Comparison of ENCODE assay signal across 25 mouse cellular contexts in genomic region chr6:144547141-144547540, GRCm38 (mm10).
DNase-seq lines count a peak whose midpoint lies in the region; ATAC-seq and TF ChIP-seq lines count a peak whose summit lies in the region.
"Had no signal": no experiment of that assay in that cellular context is flagged by ENCODE, and none has a peak within 500 bp of the region (broad histone marks: within the 10 kb centered on the region; RNA-seq: fewer than 3 reads in every experiment).

No protein-coding gene starts in this region.

- ATAC-seq in heart, embryonic 12.5 days (ENCODE audit: insufficient number of reproducible peaks, low FRiP score), result no peak
- no peak for ATAC-seq in lung, postnatal 0 days
- ATAC-seq in granulocyte monocyte progenitor cell, adult 5-6 weeks (replicated peaks; ENCODE audit: poor library complexity, severe bottlenecking), result no peak
- ATAC-seq: intestine, embryonic 15.5 days had no signal

- 0 out of 2 replicates have a peak, but pooled peaks have one; percentile 11 for TF ChIP-seq CTCF in heart, adult 2 months (IDR thresholded peaks at IDR 0.05)
- peak; percentile 28 for TF ChIP-seq CTCF in lung, postnatal 0 days (IDR thresholded peaks at IDR 0.05)

- H3K9ac ChIP-seq in heart, adult 2 months (ENCODE audit: low read depth, low read length), result no peak overlapping the region
- H3K9ac ChIP-seq in heart, embryonic 12.5 days, result no peak overlapping the region
- H3K9ac ChIP-seq in lung, postnatal 0 days (replicated peaks; ENCODE audit: low read depth), result no peak overlapping the region
- H3K9ac ChIP-seq: forebrain, embryonic 12.5 days; hindbrain, embryonic 12.5 days; intestine, embryonic 15.5 days; limb, embryonic 15.5 days; neural tube, embryonic 12.5 days; stomach, embryonic 15.5 days had no signal

- TF ChIP-seq EP300 in heart, adult 2 months (IDR thresholded peaks at IDR 0.05; ENCODE audit: insufficient read depth, low read depth, low read length), result no peak
- TF ChIP-seq EP300 in lung, postnatal 0 days (IDR thresholded peaks at IDR 0.05), result no peak

- H3K79me2 ChIP-seq in heart, adult 2 months (replicated peaks; ENCODE audit: control insufficient read depth, insufficient read depth, low read length), result no peaks in the 10 kb centered on the region

- H3K27me3 ChIP-seq in heart, adult 2 months (ENCODE audit: control insufficient read depth, insufficient read depth, low read length), result no peaks in the 10 kb centered on the region
- no peaks in the 10 kb centered on the region for H3K27me3 ChIP-seq in heart, embryonic 12.5 days (replicated peaks)
- no peaks in the 10 kb centered on the region for H3K27me3 ChIP-seq in lung, postnatal 0 days (replicated peaks; ENCODE audit: insufficient read depth, low read length)
- H3K27me3 ChIP-seq: forebrain, embryonic 12.5 days; hindbrain, embryonic 12.5 days; intestine, embryonic 15.5 days; limb, embryonic 15.5 days; neural tube, embryonic 12.5 days; stomach, embryonic 15.5 days had no signal

- H3K9me3 ChIP-seq in heart, embryonic 12.5 days (replicated peaks), result no peaks in the 10 kb centered on the region; the same call in 1 of the 2 replicates
- no peaks in the 10 kb centered on the region for H3K9me3 ChIP-seq in lung, postnatal 0 days (ENCODE audit: low read length)
- H3K9me3 ChIP-seq: heart, embryonic 10.5 days; intestine, embryonic 15.5 days; limb, embryonic 15.5 days; stomach, embryonic 15.5 days had no signal

- TF ChIP-seq POLR2A in heart, adult 2 months (IDR thresholded peaks at IDR 0.05; ENCODE audit: insufficient read depth, low read depth, low read length), result no peak

- intact Hi-C loops in heart, adult 2 months (cut with DNase I), result no loop called here

- H3K27ac ChIP-seq in heart, adult 2 months, result no peak overlapping the region
- H3K27ac ChIP-seq in heart, embryonic 12.5 days (ENCODE audit: poor library complexity, severe bottlenecking), result no peak overlapping the region
- H3K27ac ChIP-seq in lung, postnatal 0 days (ENCODE audit: low read length), result no peak overlapping the region
- H3K27ac ChIP-seq: forebrain, embryonic 12.5 days; heart, embryonic 10.5 days; hindbrain, embryonic 12.5 days; intestine, embryonic 15.5 days; limb, embryonic 15.5 days; macrophage; midbrain, embryonic 10.5 days; neural tube, embryonic 12.5 days; stomach, embryonic 15.5 days had no signal

- H3K4me3 ChIP-seq in heart, adult 2 months, result no peak overlapping the region
- H3K4me3 ChIP-seq in heart, embryonic 12.5 days, result no peak overlapping the region
- no peak overlapping the region for H3K4me3 ChIP-seq in lung, postnatal 0 days (ENCODE audit: low read depth, low read length)
- H3K4me3 ChIP-seq: forebrain, embryonic 12.5 days; heart, embryonic 10.5 days; hindbrain, embryonic 12.5 days; intestine, embryonic 15.5 days; limb, embryonic 15.5 days; midbrain, embryonic 10.5 days; neural tube, embryonic 12.5 days; stomach, embryonic 15.5 days had no signal

- H3K4me1 ChIP-seq in heart, adult 2 months (ENCODE audit: control insufficient read depth, insufficient read depth, low read length), result no peaks in the 10 kb centered on the region
- no peaks in the 10 kb centered on the region for H3K4me1 ChIP-seq in heart, embryonic 12.5 days (replicated peaks)
- no peaks in the 10 kb centered on the region for H3K4me1 ChIP-seq in lung, postnatal 0 days (ENCODE audit: insufficient read depth, low read depth, low read length)
- H3K4me1 ChIP-seq: forebrain, embryonic 12.5 days; heart, embryonic 10.5 days; hindbrain, embryonic 12.5 days; intestine, embryonic 15.5 days; limb, embryonic 15.5 days; midbrain, embryonic 10.5 days; neural tube, embryonic 12.5 days; stomach, embryonic 15.5 days had no signal

- H3K4me2 ChIP-seq in heart, embryonic 12.5 days, result no peak overlapping the region
- H3K4me2 ChIP-seq in lung, postnatal 0 days (replicated peaks; ENCODE audit: low read depth, low read length), result no peak overlapping the region
- H3K4me2 ChIP-seq: forebrain, embryonic 12.5 days; hindbrain, embryonic 12.5 days; intestine, embryonic 15.5 days; limb, embryonic 15.5 days; neural tube, embryonic 12.5 days; stomach, embryonic 15.5 days had no signal

- no peaks in the 10 kb centered on the region for H3K36me3 ChIP-seq in heart, adult 2 months (ENCODE audit: control insufficient read depth, insufficient read depth, low read length)
- no peaks in the 10 kb centered on the region for H3K36me3 ChIP-seq in heart, embryonic 12.5 days
- no peaks in the 10 kb centered on the region for H3K36me3 ChIP-seq in lung, postnatal 0 days (ENCODE audit: insufficient read depth, low read length)
- H3K36me3 ChIP-seq: forebrain, embryonic 12.5 days; G1E; hindbrain, embryonic 12.5 days; intestine, embryonic 15.5 days; limb, embryonic 15.5 days; midbrain, embryonic 10.5 days; neural tube, embryonic 12.5 days; stomach, embryonic 15.5 days had no signal

- no peak for DNase-seq in heart, adult 2 months
- no peak for DNase-seq in lung, postnatal 0 days (ENCODE audit: low spot score)
- DNase-seq in lung, postnatal 14 days, result no peak
- peak; percentile 69 for DNase-seq in R1 (ENCODE audit: low read depth, low spot score)
- DNase-seq in left cerebral cortex, adult 9 months (ENCODE audit: low spot score in 2 of 2), result no peak
- DNase-seq: adrenal gland, adult 8-10 months; B cell, adult 2 months; cerebellum, adult 9-11 months; gastrocnemius, postnatal 14 days; heart, postnatal 10 days; lung, adult 18-20 months; right cerebral cortex, adult 18-20 months; thymus, adult 2 months had no signal
